Mouse (Mus musculus) ES-E14 (cell line): ENCODE measurements around the gene Vmo1.

Experiments used
- CHD2 ChIP-seq: IDR thresholded peaks from 2 replicates; pipeline ENCODE4 v1.6.1; 2014; ENCODE audit warnings: mild to moderate bottlenecking, low read depth, low read length, inconsistent platforms
- MAFK ChIP-seq: IDR thresholded peaks from 2 replicates; pipeline ENCODE4 v1.6.1; 2014; ENCODE audit warnings: mild to moderate bottlenecking, low read depth, low read length, inconsistent platforms; ENCODE audit not compliant: insufficient read depth
- ZC3H11A ChIP-seq: IDR thresholded peaks from 2 replicates; pipeline ENCODE4 v1.6.1; 2012; ENCODE audit warnings: low read depth, mild to moderate bottlenecking, inconsistent platforms, low read length, borderline replicate concordance

GRCm38 (mm10) chr11:70504970-70505369 lies 9.4 kb downstream of the Vmo1 start, which contains the start of gene Tm4sf5:
- no peak for TF ChIP-seq ZC3H11A
- no peak for TF ChIP-seq CHD2
- TF ChIP-seq MAFK: no peak
